Mouse (Mus musculus): ENCODE results near the gene Opcml.
A peak's percentile ranks its signal among the peaks of the same experiment; 100 is the strongest.

Opcml gene

DNA sequence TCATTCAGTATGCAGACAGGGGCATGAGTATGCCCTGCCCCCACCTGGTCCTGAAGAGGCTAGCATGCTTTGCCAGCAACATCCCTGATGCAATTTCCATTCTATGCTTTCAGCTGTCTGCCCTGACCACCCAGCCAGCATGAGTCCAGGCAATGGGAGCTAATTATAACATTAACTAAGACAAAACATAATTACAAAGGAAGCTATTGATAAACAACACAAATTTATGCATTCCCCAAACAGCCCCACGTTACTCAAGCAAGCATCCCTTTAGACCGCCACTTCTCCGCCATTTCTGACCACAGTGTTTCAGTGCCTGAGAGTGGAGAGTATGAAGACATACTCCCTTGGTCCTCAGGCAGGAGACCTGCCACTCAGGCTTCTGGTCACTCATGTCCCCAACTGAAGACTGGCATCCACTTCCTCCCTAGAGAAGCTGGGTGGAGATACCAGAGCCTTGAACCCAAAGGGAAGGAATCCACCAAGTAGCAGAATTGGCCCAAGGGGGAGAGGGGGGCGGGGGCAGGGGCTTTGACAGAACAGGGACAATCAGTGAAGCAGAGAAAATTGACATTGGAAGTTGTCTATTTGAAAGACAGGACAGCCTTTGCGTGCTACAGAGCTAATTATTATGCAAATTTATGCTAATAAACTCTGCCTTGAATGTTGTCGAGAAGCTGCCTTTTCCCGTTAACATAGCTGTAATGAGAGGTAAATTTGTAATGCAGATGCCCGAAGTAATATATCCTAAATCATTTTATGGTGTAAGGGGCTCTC lies 464.7 kb downstream of the Opcml start:
- no peak for DNase-seq (ENCODE audit: low read depth)

DNA sequence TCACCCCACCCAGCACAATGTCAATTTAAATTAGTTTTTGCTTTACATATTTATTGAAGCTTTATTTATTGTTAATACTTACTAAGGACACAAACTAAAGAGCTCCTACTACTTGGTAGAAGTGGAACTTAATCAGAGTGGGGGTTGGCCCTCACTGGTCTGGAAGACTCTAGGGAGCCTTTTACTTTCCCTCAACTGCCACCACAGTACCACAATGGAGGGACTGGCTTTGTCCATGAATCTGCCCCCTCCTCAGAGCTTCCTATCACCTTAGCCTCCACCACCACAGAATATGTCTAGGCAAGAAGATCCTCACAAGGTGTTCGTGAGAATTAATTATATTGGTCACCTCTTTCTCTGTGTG lies 465.3 kb downstream of the Opcml start:
- no peak for DNase-seq (ENCODE audit: low read depth)

- peak; percentile 64 for DNase-seq (ENCODE audit: low read depth)
Observed at GRCm38 (mm10) chr9:28261078-28261753, 470.6 kb downstream of the Opcml start.

DNA sequence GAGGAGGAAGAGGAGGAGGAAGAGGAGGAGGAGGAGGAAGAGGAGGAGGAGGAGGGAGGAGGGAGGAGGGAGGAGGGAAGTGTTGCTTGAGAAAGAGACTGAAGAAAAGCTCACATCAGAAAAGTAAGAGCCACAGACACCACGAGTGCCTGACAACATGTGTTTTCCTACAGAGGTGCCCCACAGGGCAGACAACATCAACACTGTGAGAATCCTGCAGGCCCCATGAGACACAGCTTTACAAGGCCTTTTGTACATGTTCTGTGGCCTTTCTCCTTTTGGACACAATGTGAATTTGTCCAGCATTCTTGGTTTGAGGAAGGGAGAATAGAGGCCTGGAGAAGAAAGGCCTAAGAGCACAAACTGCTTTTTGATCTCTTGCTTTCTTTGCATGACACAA lies 471.4 kb downstream of the Opcml start:
- no peak for DNase-seq (ENCODE audit: low read depth)

- no peak for DNase-seq (ENCODE audit: low read depth)
Observed at GRCm38 (mm10) chr9:28262896-28263295, 472.3 kb downstream of the Opcml start.

DNA sequence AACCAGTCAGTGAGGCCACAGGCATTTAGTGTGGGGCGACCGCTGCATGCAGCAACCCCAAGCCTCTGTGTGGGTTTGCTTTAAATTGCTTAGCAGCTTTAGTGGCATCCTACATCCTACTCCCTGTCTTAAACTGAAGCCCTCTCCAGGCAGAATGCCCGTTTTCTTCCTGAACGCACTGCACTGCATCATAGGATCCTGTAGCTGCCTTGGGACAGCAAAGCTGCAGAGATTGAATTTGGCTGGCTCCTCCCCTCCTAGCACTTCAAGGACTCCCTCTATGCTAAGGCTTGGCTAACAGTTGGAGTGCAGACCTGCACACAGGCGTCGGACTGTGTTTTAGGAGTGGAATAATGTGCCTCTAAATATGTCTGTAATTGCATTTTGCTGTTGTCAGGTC lies 474.2 kb downstream of the Opcml start:
- DNase-seq (ENCODE audit: low read depth), result no peak

GRCm38 (mm10) chr9:28273816-28274215 lies 483.2 kb downstream of the Opcml start:
- DNase-seq (ENCODE audit: low read depth), result no peak

- no peak for DNase-seq (ENCODE audit: low read depth)
Observed at GRCm38 (mm10) chr9:28278555-28278954, 488.0 kb downstream of the Opcml start.

- no peak for DNase-seq (ENCODE audit: low read depth)
Observed at GRCm38 (mm10) chr9:28281025-28281424, 490.4 kb downstream of the Opcml start.

DNA sequence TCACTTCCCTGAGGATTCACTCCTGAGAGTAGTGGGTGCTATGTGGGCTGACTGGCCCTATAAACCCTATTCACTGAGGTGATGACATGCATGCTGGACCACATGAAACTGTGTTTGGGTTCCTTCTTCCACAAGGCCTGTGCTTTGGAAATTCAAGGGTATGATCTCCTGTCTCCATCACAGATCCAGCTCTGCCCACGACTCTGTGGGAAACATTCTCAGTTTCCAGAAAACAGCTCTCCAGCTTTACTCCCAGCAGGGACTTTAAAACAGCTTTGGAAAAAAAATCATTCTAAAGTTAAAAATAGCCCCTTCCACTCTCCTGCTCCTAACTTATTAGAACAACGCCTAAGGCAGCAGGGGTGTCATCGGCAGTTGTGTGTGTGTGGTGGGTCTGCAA lies 491.0 kb downstream of the Opcml start:
- DNase-seq (ENCODE audit: low read depth), result no peak

DNA sequence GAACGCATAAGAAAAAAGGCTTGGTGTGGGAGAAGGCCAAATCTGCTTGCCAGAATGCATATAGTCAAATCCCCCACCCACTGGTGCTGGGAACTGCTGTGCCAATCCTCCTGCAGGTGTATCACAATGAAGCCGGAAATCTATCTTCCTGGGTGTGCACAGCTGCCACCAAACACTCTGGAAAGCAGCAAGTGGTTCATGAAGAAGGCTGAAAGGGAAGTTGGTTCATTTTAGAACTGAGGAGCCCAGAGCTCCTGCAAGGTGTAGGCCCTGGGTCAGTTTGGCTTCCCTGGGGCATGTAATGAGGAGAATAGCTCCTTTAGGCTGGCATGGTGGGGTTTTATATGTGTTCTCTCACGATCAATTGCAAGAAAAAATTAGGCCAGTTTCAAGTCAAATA lies 494.4 kb downstream of the Opcml start:
- no peak for DNase-seq (ENCODE audit: low read depth)

GRCm38 (mm10) chr9:28286384-28286783 lies 495.8 kb downstream of the Opcml start:
- DNase-seq (ENCODE audit: low read depth), result no peak

DNA sequence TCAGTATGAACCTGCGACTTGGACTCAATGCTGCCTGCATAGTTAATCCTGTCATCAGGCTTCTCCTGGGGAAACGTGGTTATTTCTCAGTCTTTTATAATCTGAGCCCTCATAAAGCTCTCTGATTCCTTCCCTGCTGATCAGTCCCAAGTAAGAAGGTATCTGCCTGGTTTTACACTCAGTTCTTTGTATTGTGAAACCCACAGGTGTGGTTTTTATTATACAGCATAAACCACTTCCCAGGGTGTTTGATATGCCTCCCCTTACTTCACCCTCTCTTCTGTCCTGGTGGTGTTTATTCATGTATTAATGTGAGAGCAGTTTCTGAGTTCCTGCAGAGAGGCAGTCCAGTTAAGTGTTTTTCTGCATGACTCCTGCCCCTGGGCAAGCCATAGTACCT lies 496.9 kb downstream of the Opcml start:
- no peak for DNase-seq (ENCODE audit: low read depth)

DNA sequence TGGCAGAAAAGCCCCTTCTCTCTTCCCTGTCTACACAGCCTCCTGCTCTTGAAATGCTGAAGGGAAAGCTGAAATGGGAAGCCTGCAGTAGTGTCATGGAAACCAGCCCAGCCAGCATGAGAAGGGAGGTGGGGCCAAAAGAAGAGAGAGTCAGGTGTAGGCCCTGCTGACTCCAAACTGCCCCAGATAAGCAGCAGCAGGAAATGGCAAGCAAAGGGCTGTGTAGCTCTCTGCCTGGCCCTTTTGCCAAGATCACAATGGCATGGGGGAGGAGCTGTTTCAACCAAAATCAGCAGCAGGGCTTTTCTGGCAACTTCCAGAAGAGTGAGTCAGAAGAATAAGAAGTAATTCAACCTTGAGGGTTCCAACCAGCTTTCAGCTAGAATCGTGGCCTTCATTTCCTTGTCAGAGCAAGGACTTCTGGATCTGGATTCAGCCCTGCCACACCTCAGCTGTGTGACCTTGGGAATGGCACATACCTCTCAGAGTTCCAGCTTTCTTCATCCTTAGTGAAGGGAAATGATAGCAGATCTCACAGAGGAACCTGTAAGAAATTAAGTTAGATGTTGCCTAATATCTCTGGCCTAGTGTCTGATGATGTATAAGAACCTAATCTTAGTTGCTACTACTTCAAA lies 499.2 kb downstream of the Opcml start:
- peak; percentile 13 for DNase-seq (ENCODE audit: low read depth)

GRCm38 (mm10) chr9:28303659-28304058 lies 513.1 kb downstream of the Opcml start:
- DNase-seq (ENCODE audit: low read depth), result no peak

- no peak for DNase-seq (ENCODE audit: low read depth)
Observed at GRCm38 (mm10) chr9:28306364-28307121, 516.0 kb downstream of the Opcml start.

DNA sequence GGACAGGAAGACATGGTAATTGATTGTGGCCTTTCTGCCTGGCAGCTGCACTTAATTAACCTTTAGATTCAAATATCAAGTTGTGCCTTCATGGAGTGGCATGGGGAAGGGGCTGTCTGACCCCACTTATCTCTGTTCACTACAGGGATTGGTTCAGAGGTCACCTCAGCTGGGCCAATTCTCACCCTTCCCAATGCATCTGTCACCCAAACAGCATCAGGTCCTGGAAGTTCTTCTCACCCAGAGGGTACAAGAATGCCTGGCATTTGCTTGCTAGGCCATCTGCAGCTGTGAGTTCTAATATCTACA lies 516.5 kb downstream of the Opcml start:
- DNase-seq (ENCODE audit: low read depth), result no peak

DNA sequence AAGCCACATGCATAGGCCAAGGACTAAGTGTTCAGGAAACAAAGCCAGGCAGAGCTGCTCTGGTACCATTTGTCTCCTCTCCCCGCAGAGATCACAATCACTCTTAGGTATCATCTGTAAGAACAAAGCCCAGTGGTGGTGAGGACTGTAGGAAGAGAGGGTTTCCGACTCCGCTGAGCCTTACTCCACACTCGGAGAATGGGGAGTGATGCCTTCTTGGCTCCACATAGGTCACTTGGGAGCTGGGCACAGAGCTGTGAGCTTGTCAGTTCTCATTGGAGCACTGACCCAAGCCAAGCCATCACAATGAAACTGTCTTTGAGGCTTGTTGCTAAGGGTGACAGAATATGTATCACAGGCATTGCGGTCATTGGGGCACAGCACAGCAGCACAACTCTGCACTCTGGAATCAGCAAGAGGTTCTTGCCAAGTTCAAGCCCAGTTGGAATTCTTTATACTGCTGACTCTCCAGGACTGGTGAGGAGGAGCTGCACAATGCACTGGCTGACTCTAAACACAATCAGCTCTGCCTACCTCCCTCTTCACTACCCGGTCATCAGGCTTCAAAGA lies 517.0 kb downstream of the Opcml start:
- DNase-seq (ENCODE audit: low read depth), result no peak

DNA sequence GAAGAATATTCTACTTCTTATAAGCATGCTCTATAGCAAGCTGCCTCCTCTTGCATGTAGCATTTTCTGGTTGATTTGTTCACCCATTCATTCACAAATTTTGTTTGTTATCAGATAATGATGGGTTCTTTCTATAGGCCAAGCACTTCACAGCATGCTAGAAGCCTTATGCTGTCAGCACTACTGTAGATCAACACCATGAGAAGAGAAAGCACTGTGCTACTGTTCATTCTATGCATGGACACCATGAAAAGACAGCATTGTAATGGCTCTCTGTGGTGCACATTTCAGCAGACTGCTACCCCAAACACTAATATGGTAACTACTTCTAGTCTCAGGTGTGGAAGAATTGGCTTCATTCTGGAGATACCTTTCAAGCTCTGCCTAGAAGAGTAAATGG lies 527.3 kb downstream of the Opcml start:
- DNase-seq (ENCODE audit: low read depth), result no peak

DNA sequence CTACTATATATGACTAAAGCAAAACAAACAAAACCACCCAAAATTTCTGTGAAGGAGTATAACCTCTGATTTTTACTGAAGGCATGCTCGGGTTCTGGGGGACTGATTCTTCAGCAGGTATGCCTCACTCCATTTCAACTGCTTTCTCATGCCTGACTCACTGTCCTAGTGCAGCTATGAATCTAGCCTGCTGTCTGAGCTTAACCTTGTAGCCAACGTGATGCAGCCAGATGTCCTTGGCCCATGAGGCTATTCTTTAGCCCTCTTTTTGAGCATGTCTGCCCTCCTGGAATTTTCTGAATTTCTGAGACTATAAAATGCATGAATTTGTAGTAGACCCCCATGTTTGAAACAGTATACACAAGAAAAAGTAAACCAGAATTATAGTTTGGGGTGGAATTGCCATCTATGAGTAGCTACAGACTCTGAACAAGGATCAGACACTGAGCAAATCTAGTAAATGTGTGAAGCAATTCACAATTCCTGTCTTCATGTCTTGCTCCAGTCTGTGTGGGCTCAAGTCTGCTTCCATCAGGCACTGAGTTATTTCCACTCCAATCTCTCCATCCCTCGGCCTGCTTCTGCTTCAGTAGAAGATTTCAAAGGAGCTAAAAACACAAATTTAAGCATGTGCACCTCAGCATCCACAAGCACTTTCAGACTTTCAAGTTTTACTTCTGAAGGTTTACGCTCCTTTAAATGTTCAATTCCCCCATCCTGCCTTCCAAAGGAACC lies 528.6 kb downstream of the Opcml start:
- no peak for DNase-seq (ENCODE audit: low read depth)

DNA sequence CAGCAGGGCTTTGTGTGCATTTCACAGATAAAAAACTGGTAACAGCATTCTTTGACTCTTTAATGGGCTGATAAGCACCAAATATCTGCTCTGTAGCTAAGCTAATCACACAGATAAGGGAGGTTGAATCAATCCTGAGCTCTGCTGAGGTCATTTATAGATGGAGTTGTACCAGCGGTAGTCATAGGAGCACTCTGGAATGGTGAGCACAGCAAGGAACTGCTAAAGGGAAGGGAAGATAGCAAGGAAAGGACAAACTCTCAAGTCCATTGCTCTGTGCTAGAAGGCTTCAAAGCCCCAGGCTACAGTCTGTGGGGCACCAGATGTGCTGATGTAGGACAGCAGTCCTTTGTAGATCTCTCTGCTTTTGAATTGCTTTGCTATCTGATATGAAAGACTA lies 529.2 kb downstream of the Opcml start:
- no peak for DNase-seq (ENCODE audit: low read depth)

GRCm38 (mm10) chr9:28327985-28328384 lies 537.4 kb downstream of the Opcml start:
- DNase-seq (ENCODE audit: low read depth), result no peak
